Mouse (Mus musculus) hematopoietic multipotent progenitor cell, adult 10-12 weeks (in vitro differentiated cells): Measurements from ENCODE around the gene Tmtc1. TPM values are rescaled to one million over a fixed set of nuclear protein-coding genes. Genes with fewer than 3 reads are reported as not detected.

Source experiments
- polyA plus RNA-seq: library from polyadenylated mRNA; stranded (reverse); fragments of >175 nt; gene quantifications from 2 replicates; pipeline ENCODE4 v1.2.3, GENCODE M21; 2012; ENCODE audit warnings: low replicate concordance

Gene Tmtc1
- polyA plus RNA-seq, result 0.38 and 0.42 TPM in 2 replicates

GRCm38 (mm10) chr6:148443726-148444701 lies at the start of gene Tmtc1:
Gene Tmtc1 (minus strand): TSS chr6:148444389.

GRCm38 (mm10) chr6:148211897-148212680 lies 232.1 kb downstream of the Tmtc1 start, which contains the start of gene Ergic2:
Gene Ergic2 (minus strand): TSS chr6:148212374.

Other genes with a start within 250 kb of the Tmtc1 start
- gene Ergic2, start 232.0 kb downstream of the Tmtc1 start, polyA plus RNA-seq, result 2.4 and 5.7 TPM in 2 replicates